Mouse (Mus musculus) regulatory T cell (primary cell): ENCODE measurements around the gene Sav1.

Source experiments
- in situ Hi-C: fragments of 300-600 bp; cut with MboI, MseI; formaldehyde crosslinking; loops from one replicate; pipeline ENCODE4 v1.15.1; 2025; ENCODE audit warnings: high pct_unique_total_duplicates

The Sav1 gene

GRCm38 (mm10) chr12:69957378-69957777 lies 29.4 kb downstream of the Sav1 start:
- in situ Hi-C loops = no loop called here

- in situ Hi-C loops = no loop called here
Observed at GRCm38 (mm10) chr12:69947502-69947901, 39.3 kb downstream of the Sav1 start.

- in situ Hi-C loops = no loop called here
Observed at GRCm38 (mm10) chr12:69945861-69946260, 40.9 kb downstream of the Sav1 start.

GRCm38 (mm10) chr12:69941655-69942329 lies 45.0 kb downstream of the Sav1 start:
- in situ Hi-C loops = no loop called here

- in situ Hi-C loops = no loop called here
Observed at GRCm38 (mm10) chr12:69939291-69939690, 47.5 kb downstream of the Sav1 start.

- in situ Hi-C loops = no loop called here
Observed at GRCm38 (mm10) chr12:69937731-69938130, 49.1 kb downstream of the Sav1 start.

GRCm38 (mm10) chr12:69926716-69927115 lies 60.1 kb downstream of the Sav1 start:
- in situ Hi-C loops = no loop called here

- in situ Hi-C loops = no loop called here
Observed at GRCm38 (mm10) chr12:69924012-69924411, 62.8 kb downstream of the Sav1 start.

GRCm38 (mm10) chr12:69923603-69924002 lies 63.2 kb downstream of the Sav1 start:
- in situ Hi-C loops = no loop called here

- in situ Hi-C loops = no loop called here
Observed at GRCm38 (mm10) chr12:69923128-69923527, 63.7 kb downstream of the Sav1 start.

GRCm38 (mm10) chr12:69922099-69922498 lies 64.7 kb downstream of the Sav1 start:
- in situ Hi-C loops = no loop called here

GRCm38 (mm10) chr12:69917870-69918269 lies 68.9 kb downstream of the Sav1 start:
- in situ Hi-C loops = no loop called here
